Mouse (Mus musculus) neutrophil, adult 59 days (primary cell): ENCODE data around the gene Speer3. TPM values are rescaled to one million over a fixed set of nuclear protein-coding genes. Genes with fewer than 3 reads are reported as not detected.

Source experiments
- total RNA-seq, 2 experiments: library from RNA; stranded (reverse); gene quantifications; 1 replicate in 1 of 2; 2 replicates in 1 of 2; pipeline ENCODE4 v1.2.4; 2023

Speer3 gene
- not detected for total RNA-seq

GRCm38 (mm10) chr5:13791319-13791718, at the start of gene Speer3:
Speer3 (plus strand) TSS chr5:13791619.

Other genes with a start within 250 kb of the Speer3 start
- gene Sema3e, start 233.7 kb downstream of the Speer3 start, total RNA-seq = not detected